Mouse (Mus musculus) WW6 (cell line): ENCODE measurements around the gene C2cd2.
A peak's percentile ranks its signal among the peaks of the same experiment; 100 is the strongest.

Experiments used
- DNase-seq: peaks from one replicate; pipeline ENCODE4 v3.0.0-alpha.2; 2013; ENCODE audit warnings: low read depth, low spot score

Gene C2cd2

DNA sequence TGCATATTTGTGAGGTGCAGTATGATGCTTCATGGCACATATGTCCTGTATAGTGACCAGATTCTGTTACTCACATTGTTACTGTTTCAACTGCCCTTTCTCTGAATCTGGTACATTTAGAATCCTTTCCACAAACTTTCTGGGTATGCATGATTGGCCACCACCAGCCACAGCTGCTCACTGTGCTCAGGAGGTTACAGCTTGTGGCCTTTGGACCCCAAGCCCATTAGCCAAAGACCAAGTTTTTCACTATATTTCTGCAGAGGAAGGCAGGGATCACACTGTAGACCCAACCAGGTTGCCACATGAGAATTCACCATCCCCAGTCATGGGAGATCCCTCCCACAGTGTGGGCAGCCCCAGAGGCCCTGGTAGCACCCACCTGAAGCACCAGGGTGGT is 79.5 kb downstream of the C2cd2 start:
- DNase-seq, result no peak

DNA sequence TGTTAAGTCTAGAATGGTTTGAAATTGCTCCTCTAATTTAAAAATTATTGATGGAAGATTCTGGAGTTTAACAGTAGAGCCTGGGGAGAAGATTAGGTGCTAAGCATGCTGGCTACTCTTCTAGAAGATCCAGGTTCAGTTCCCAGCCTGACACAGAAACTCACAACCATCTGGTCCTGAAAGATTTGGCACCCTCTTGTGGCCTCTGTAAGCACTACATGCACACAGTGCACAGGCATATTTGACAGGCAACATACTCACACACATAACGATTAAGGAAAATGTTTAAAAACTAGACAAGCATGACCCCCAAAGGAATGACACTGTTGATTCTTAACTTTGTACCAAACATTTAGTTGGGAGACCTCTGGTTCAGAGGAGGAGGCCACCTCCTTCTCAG is 83.3 kb downstream of the C2cd2 start:
- peak; percentile 11 for DNase-seq

DNA sequence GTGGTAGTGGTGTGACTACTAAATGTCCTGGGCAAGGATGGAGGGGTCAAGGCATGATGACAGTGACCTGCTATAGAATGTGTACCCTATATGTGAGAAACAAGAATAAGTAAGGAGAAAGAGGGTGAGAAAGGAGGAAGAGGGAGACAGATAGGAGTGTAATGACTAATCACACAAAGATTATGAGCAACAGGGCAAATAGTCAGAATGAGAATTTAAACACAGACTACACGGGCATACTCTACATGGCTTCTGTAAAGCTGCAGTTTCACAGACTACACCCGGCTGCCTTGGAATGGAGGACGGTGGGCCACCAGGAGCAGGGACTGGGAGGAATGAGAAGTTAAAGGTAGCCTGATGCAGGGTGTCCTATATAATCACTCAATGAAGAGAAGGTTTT is 84.9 kb downstream of the C2cd2 start:
- DNase-seq, result no peak

DNA sequence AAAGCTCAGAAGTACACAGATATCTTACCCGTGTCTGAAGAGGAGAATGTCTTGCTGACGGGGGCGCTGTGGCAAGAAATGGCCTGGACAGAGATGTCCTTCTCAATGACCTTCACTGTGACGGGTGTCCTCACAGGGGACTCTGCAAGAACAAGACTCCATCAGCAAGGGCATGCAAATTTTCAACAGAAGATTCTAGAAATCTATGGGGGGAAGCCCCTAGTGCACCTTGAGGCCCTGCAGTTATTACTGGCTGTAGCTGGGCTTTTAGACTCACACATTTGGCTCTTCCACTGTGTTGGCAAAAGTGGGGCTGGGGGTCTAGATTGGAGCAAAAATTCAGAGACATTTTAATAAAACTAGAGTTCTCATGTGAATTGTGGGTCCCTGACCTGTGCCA is 87.3 kb downstream of the C2cd2 start:
- no peak for DNase-seq

GRCm38 (mm10) chr16:97874376-97874775 is 88.0 kb downstream of the C2cd2 start:
- no peak for DNase-seq

DNA sequence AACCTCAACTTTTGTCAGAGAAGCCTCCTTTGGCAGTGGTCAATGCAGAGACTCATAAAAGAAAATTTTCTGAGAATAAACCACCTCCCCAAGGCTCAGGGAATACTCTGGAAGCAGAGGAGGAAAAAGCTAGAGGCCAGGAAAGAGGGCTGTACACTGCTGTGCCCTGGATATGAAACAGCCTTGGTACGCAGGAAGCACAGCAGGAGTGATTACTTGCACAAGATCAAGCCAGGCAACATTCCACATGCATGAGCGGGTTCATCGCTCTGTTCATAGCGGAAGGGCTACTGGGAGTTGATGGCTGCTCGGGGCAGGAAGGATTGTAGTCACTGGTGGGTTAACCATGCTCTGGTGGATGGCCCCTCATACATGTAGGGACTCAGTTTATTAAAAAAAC is 89.7 kb downstream of the C2cd2 start:
- DNase-seq, result no peak

DNA sequence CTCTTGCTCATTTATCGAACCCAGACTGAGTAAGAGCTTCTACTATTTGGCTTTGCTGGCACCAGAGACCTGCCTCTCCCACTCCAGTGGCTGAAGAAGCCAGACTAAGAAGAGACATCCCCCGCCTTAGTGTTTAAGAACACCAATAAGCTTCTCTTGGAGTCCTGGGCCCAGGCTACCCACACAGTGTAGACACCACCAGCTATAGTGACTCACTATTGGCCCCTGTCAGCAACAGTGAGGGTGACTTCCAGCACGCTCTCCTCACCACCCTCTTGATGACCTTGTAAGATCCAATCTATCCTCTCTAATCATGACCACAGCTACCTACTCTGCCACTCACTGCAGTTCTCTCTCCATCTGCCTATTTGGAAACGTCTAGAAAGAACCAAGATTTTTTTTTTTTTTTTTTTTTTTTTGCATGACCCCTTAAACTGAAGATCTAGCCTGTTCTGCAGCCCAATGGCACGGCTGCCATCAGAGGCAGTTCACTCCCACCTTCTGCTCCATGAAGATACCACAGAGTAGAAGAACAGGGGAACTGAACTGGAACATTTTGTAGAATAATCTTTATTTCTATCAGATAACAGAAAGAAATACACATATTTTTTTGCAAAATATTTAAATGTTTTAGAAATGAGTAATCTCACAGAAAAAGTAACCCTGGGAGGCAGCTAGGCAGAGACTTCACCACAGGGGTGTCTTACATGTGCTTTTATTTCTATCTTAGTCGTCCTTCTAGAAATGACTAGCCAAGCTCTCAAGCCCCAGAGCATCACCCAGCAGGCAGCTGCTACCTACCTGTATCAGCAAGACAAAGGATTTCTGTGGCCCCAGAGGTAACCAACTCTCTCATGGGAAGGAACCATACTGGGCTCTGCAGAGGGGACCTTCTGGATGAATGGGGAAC is 93.0 kb downstream of the C2cd2 start:
- DNase-seq, result no peak

DNA sequence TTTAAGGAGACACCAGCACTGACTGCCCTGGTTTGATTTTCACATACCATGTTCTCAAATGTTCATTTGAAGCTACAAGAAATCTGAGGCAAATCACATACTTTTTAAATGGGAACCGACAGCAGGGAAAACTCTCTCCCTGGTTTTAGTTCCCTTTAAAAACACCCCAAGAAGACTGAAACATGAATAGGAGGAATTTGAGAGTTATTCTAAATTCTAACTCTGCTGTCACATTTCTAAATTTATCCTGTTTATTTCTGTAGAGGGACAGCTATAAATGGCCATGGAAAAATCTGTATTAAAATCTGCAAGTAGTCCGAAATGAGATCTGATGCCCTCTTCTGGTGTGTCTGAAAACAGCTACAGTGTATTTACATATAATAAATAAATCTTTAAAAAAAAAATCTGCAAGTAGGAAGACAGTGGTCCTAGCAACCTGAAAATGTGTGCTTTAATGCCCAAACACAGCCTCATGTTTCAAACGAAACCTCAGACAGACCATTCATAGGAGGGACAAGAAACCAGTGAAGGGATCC is 98.4 kb downstream of the C2cd2 start:
- no peak for DNase-seq

DNA sequence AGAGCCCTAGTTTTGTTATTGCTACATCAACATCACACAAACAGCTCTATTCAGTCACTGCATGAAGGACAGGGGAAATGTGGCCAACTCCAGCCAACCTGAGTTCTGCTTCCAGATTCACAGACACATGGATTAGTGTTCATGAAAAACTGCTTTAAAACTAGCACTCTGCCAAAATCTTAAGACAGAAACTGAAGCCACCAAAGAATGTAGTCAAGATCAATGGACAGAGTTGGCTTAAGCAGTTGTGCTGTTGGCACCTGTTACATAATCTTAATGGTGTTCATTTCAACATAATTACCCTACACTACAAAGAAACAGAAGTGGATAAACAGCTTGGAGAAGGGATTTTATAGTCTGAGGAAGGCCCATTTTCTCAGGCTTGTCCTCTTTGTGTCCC is 106.3 kb downstream of the C2cd2 start:
- no peak for DNase-seq

DNA sequence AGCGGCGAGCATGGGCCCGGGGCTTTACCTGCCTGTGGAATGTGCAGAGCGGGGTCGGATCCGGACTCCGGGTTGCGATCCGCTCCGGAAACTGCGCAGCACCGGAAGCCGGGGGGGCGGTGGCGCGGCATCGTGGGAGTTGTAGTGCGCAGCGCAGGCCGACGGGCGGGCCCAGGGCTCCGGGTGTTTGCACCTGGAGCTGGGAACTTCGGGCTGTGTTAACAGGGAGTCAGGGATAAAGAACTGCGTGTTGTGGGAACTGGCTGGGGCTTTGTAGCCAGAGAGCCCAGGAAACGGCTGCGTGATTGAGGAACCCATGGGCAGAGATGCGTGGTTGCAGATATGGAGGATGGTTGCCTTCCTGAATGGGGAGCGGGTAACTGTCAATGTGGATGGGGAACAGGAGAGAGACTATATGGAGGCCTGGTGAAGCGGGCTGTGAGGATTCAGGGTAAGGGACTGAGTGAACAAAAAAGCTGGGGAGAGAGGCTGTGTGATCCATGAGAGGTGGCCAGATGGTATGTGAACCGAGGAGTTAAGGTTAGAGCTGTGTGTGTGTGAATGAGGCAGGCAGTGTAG is 110.6 kb downstream of the C2cd2 start, which contains the start of gene Prdm15:
Prdm15 (minus strand) TSS at position 110 of the 579 bp plus-strand sequence.
- no peak for DNase-seq

- DNase-seq, result no peak
These were observed 111.2 kb downstream of the C2cd2 start for GRCm38 (mm10) chr16:97851061-97851740.

DNA sequence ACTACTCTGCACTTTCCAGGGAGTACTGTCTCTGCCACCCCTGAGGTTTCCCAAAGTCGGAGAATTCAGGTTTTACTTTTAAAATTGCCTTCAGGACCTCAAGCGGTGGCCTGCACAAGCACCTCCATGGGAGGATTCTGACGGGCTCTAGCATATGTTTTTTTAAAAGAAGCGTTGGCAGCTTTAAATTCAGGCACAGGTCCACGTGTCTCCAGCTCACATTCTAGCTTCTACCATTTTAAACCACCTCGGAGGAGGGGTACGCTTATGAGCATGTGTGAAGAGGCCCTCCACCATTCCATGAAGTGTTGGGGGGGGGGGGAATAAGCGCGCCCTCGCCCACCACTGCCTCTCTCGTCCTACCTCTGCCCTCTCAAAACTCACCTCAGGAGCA is 111.7 kb downstream of the C2cd2 start:
- DNase-seq, result no peak

DNA sequence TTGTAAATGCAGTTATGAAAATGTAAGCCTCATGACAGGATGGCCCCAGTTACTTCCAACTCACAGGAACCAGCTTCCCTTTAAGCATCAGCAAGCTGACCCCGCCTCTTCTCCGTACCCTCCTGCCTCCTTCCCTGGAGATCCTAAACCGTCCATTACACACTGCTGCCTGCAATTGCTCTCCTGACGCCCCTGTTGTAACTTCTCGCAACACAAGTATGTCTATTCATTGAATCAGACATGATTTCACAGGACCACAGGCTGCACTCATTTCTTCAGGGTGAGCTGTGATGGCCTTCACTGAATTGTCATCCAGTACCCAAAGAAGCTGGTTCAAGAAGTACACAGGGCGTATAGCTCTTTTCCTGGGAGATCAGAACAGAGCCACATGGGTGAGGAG is 113.6 kb downstream of the C2cd2 start:
- DNase-seq, result no peak

GRCm38 (mm10) chr16:97844967-97845937 is 117.1 kb downstream of the C2cd2 start:
- DNase-seq, result no peak

DNA sequence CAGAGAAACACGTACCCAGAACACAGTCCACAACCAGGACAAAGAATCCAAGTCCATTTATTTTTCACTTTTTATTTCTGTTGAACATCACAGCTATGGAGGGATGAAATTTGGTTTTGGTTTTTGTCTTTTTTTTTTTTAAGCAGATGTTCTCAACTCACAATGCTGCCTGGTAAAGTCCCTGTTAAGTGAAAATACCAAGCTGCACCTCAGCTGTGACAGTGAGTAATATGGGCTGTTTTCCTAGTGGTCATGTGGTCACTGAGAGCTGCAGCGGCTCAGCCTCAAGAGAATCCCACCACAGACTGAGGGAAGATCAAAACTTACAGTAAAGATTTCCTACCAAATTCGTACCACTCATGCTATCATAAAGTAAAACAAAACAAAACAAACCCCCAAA is 130.2 kb downstream of the C2cd2 start:
- DNase-seq, result no peak

DNA sequence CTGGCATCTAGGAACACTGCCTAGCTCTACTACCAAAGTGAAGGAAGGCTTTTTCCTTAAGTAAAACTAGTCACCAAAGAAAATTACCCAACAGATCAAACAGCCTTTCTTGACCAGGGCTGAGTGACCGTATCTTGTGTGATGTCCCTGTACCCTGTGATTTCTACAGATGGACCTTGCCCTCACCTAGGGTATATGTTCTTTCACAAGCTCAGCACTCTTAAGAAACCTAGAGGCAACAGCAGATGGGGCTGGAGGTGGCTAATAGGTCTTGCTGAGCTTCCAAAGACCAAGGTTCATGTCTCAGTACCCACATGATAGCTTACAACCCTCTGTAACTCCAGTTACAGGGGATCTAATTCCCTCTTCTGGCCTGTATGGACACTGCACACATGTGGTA is 134.2 kb downstream of the C2cd2 start:
- no peak for DNase-seq

- no peak for DNase-seq
These were observed 138.9 kb downstream of the C2cd2 start for GRCm38 (mm10) chr16:97823311-97824007.

DNA sequence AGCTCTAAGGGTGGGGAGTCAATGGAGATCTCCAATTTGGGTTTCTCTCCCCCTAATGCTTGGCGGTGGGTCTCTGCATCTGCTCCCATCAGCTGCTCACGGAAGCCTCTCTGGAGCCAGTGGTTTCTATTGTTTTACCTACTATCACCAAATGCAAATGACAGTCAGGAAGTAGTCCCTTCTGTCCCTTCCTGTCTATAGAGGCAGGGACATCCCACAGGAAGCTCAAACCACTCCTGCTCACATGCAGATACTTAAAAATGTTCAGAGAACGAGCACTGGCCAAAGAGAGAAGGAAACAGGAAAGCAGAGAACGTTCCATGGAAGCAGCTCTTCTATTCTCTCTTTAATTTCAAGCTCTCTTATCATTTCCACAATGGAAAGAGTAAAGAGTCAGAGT is 142.9 kb downstream of the C2cd2 start:
- no peak for DNase-seq

GRCm38 (mm10) chr16:97817414-97817813 is 145.0 kb downstream of the C2cd2 start:
- DNase-seq, result no peak

GRCm38 (mm10) chr16:97815269-97815668 is 147.1 kb downstream of the C2cd2 start:
- DNase-seq, result no peak

- no peak for DNase-seq
These were observed 148.3 kb downstream of the C2cd2 start for GRCm38 (mm10) chr16:97814060-97814459.
